Mouse (Mus musculus) limb, embryonic 11.5 days (tissue): ENCODE results near the gene Tmem229b. TPM values are rescaled to one million over a fixed set of nuclear protein-coding genes. Genes with fewer than 3 reads are reported as not detected.

Experiments
- ATAC-seq: fragments of 200-750 bp; cut with Nextera tagmentation; 2 replicates; pipeline ENCODE4 v1.8.0; 2017; ENCODE audit warnings: low read depth; ENCODE audit not compliant: insufficient number of reproducible peaks, low FRiP score, low TSS enrichment
- DNase-seq: peaks from one replicate; pipeline ENCODE4 v3.0.0-alpha.2; 2015; ENCODE audit warnings: low spot score
- H3K27ac ChIP-seq: fragments of 300-500 bp; sonication (generic); replicated peaks from 2 replicates; pipeline ENCODE4 v1.5.1; 2014; ENCODE audit warnings: low read depth, mild to moderate bottlenecking, low read length
- H3K27me3 ChIP-seq: fragments of 300-500 bp; sonication (generic); 2 replicates; pipeline ENCODE4 v1.6.1; 2014; ENCODE audit warnings: mild to moderate bottlenecking, low read length, mixed read lengths; ENCODE audit not compliant: control insufficient read depth, insufficient read depth
- H3K36me3 ChIP-seq: fragments of 300-500 bp; sonication (generic); 2 replicates; pipeline ENCODE4 v1.6.1; 2014; ENCODE audit warnings: mild to moderate bottlenecking, low read length, moderate library complexity, mixed read lengths; ENCODE audit not compliant: control insufficient read depth, insufficient read depth
- H3K4me1 ChIP-seq: fragments of 300-500 bp; sonication (generic); 2 replicates; pipeline ENCODE4 v1.6.1; 2014; ENCODE audit warnings: low read length, mixed read lengths; ENCODE audit not compliant: control insufficient read depth, insufficient read depth
- H3K4me2 ChIP-seq: fragments of 300-500 bp; sonication (generic); 2 replicates; pipeline ENCODE4 v1.6.1; 2014; ENCODE audit warnings: low read depth, mild to moderate bottlenecking, moderate library complexity; ENCODE audit not compliant: severe bottlenecking
- H3K4me3 ChIP-seq: fragments of 300-500 bp; sonication (generic); 2 replicates; pipeline ENCODE4 v1.5.1; 2014; ENCODE audit warnings: low read depth, low read length
- H3K9ac ChIP-seq: fragments of 300-500 bp; sonication (generic); 2 replicates; pipeline ENCODE4 v1.6.1; 2014; ENCODE audit warnings: mild to moderate bottlenecking, low read length
- H3K9me3 ChIP-seq: fragments of 300-500 bp; sonication (generic); 2 replicates; pipeline ENCODE4 v1.6.1; 2016; ENCODE audit warnings: low read length; ENCODE audit not compliant: control insufficient read depth
- WGBS: fragments of 180-500 bp; shearing (Covaris S2); extraction: QIAGEN DNeasy Blood & Tissue Kit; methylation state at CpG from one replicate; pipeline ENCODE4 v1.1.7; 2014; 5-methylcytosine and 5-hydroxymethylcytosine counted together
- polyA plus RNA-seq: library from polyadenylated mRNA; unstranded; fragments of >200 nt; fragmentation: Nextera tagmentation; extraction: Ambion mirVana; gene quantifications from 2 replicates; pipeline ENCODE4 v1.2.1, GENCODE M21; 2014

The Tmem229b gene
- polyA plus RNA-seq = 1.8 and 2.9 TPM in 2 replicates

GRCm38 (mm10) chr12:79007126-79007753 is at the start of gene Tmem229b:
TSS of gene Tmem229b (minus strand) at chr12:79007627.
- no peak within 1 kb of the TSS for H3K27ac ChIP-seq
- peak within 1 kb of the TSS; percentile 94 for H3K4me2 ChIP-seq
- WGBS = 1% methylated on average over 47 of the region's 49 CpGs
- peak; percentile 61 for ATAC-seq
- peak within 1 kb of the TSS; percentile 69 for H3K9ac ChIP-seq
- no peaks in the 10 kb centered on the region for H3K4me1 ChIP-seq
- H3K36me3 ChIP-seq = no peaks in the 10 kb centered on the region
- DNase-seq = peak; percentile 76
- H3K9me3 ChIP-seq = no peaks in the 10 kb centered on the region
- H3K4me3 ChIP-seq = peak within 1 kb of the TSS; percentile 86
- peaks cover 15% of the 10 kb centered on the region; the same call in 1 of the 2 replicates for H3K27me3 ChIP-seq

GRCm38 (mm10) chr12:79055276-79055675 is 47.8 kb upstream of the Tmem229b start:
- H3K36me3 ChIP-seq = no peaks in the 10 kb centered on the region
- H3K4me3 ChIP-seq = no peak overlapping the region
- DNase-seq = no peak
- H3K9me3 ChIP-seq = no peaks in the 10 kb centered on the region
- H3K27me3 ChIP-seq = no peaks in the 10 kb centered on the region
- no peak for ATAC-seq
- 89% methylated on average over 7 of the region's 7 CpGs for WGBS
- no peak overlapping the region for H3K27ac ChIP-seq
- H3K9ac ChIP-seq = no peak overlapping the region
- no peaks in the 10 kb centered on the region for H3K4me1 ChIP-seq
- H3K4me2 ChIP-seq = no peak overlapping the region

- Histone ChIP-seq H3K4me2 (no peak overlapping the region), H3K4me3 (no peak overlapping the region), H3K4me1 (no peaks in the 10 kb centered on the region), H3K27ac (no peak overlapping the region), H3K9me3 (no peaks in the 10 kb centered on the region), H3K9ac (no peak overlapping the region), H3K27me3 (no peaks in the 10 kb centered on the region), H3K36me3 (peaks cover 2% of the 10 kb centered on the region; the same call in 1 of the 2 replicates)
- no peak for DNase-seq
- no peak for ATAC-seq
- WGBS = 85% methylated on average over 2 of the region's 2 CpGs
These were observed 44.6 kb upstream of the Tmem229b start for GRCm38 (mm10) chr12:79052073-79052472.

GRCm38 (mm10) chr12:79050545-79051212 is 43.3 kb upstream of the Tmem229b start:
- Histone ChIP-seq H3K4me1 (no peaks in the 10 kb centered on the region), H3K9ac (no peak overlapping the region), H3K27ac (no peak overlapping the region), H3K4me2 (no peak overlapping the region), H3K27me3 (no peaks in the 10 kb centered on the region), H3K4me3 (no peak overlapping the region), H3K36me3 (peaks cover 3% of the 10 kb centered on the region; the same call in 1 of the 2 replicates), H3K9me3 (no peaks in the 10 kb centered on the region)
- ATAC-seq = no peak
- DNase-seq = no peak
- WGBS = 84% methylated on average over 3 of the region's 3 CpGs

DNA sequence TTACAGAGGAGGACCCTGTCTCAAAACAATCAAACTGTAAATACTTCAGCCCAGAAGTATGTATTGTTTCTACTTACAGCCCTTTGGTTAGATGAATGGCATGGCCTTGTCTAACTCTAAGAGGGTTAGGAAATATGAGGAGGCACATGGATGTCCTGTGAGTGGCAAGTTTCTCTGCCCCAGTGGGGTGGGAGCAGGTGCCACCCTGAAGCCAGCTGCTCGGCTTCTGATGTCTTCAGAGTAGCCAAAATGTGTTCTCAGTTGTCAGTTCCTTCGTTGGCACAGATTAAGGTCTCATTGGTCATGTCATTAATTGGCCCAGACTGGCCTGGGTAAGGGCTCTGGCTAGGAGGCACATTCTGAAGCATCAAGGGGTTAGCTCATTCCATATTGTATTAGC is 42.4 kb upstream of the Tmem229b start:
- no peak overlapping the region for H3K27ac ChIP-seq
- H3K9me3 ChIP-seq = no peaks in the 10 kb centered on the region
- H3K36me3 ChIP-seq = peaks cover 3% of the 10 kb centered on the region; the same call in 1 of the 2 replicates
- no peak overlapping the region for H3K4me3 ChIP-seq
- ATAC-seq (no peak), DNase-seq (no peak)
- 68% methylated on average over 2 of the region's 2 CpGs for WGBS
- no peaks in the 10 kb centered on the region for H3K4me1 ChIP-seq
- no peak overlapping the region for H3K4me2 ChIP-seq
- no peak overlapping the region for H3K9ac ChIP-seq
- H3K27me3 ChIP-seq = no peaks in the 10 kb centered on the region

DNA sequence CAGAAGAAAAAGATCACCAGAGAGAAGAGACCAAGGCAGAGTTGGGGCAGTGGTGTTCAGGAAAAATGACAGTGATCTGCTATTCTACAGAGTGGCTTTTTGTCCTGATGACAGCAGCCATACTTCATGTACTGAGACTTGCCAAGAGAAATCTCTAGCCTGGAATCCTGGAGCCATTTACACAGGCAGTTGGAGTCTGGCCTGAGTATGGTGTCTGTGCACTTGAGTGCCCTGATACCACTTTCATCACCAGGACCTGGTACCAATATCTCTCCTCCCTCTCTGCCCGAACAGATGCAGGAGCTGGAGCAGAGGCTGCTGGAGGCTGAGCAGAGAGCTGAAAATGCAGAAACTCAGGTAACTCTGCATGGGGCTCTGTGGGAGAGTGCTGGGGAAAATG is 41.5 kb upstream of the Tmem229b start:
- Histone ChIP-seq H3K9ac (no peak overlapping the region), H3K4me1 (no peaks in the 10 kb centered on the region), H3K4me3 (no peak overlapping the region), H3K27ac (no peak overlapping the region), H3K36me3 (peaks cover 3% of the 10 kb centered on the region; the same call in 1 of the 2 replicates), H3K27me3 (no peaks in the 10 kb centered on the region), H3K4me2 (no peak overlapping the region), H3K9me3 (no peaks in the 10 kb centered on the region)
- 79% methylated on average over 1 of the region's 1 CpGs for WGBS
- DNase-seq = no peak
- ATAC-seq = no peak

- H3K4me3 ChIP-seq = no peak overlapping the region
- DNase-seq (no peak), ATAC-seq (no peak)
- no peak overlapping the region for H3K4me2 ChIP-seq
- H3K9me3 ChIP-seq = no peaks in the 10 kb centered on the region
- 92% methylated on average over 7 of the region's 7 CpGs for WGBS
- no peaks in the 10 kb centered on the region for H3K4me1 ChIP-seq
- no peak overlapping the region for H3K9ac ChIP-seq
- H3K27me3 ChIP-seq = no peaks in the 10 kb centered on the region
- no peak overlapping the region for H3K27ac ChIP-seq
- H3K36me3 ChIP-seq = peaks cover 3% of the 10 kb centered on the region; the same call in 1 of the 2 replicates
These were observed 39.8 kb upstream of the Tmem229b start for GRCm38 (mm10) chr12:79047203-79047602.

GRCm38 (mm10) chr12:79046171-79046570 is 38.7 kb upstream of the Tmem229b start:
- ATAC-seq (no peak), DNase-seq (no peak)
- peaks cover 3% of the 10 kb centered on the region; the same call in 1 of the 2 replicates for H3K36me3 ChIP-seq
- no peak overlapping the region for H3K27ac ChIP-seq
- H3K4me1 ChIP-seq = no peaks in the 10 kb centered on the region
- 86% methylated on average over 6 of the region's 6 CpGs for WGBS
- H3K9ac ChIP-seq = no peak overlapping the region
- no peaks in the 10 kb centered on the region for H3K9me3 ChIP-seq
- no peak overlapping the region for H3K4me3 ChIP-seq
- no peaks in the 10 kb centered on the region for H3K27me3 ChIP-seq
- H3K4me2 ChIP-seq = no peak overlapping the region
